Mouse (Mus musculus) left cerebral cortex, adult 8-10 months (tissue): ENCODE results near the gene Samd10. TPM values are rescaled to one million over a fixed set of nuclear protein-coding genes. Genes with fewer than 3 reads are reported as not detected.

ENCODE experiments used
- microRNA-seq, 2 experiments: library from miRNA; unstranded; fragments of <30 nt; microRNA quantifications; one replicate each; pipeline ENCODE4 v1.2.0; 2022
- total RNA-seq, 4 experiments: library from RNA; stranded (reverse); gene quantifications; 2 replicates each; pipeline ENCODE4 v1.2.4; 2022

The Samd10 gene
- total RNA-seq, 4 experiments from 2014 or later = 19.6 to 22.3 (median 21.6) TPM

Small RNAs within 50 kb of the gene (microRNA-seq; reads per million reads assigned to microRNA genes)
- 0 to 1.1 reads per million in 2 experiments for gene Mir7006

Other genes starting within 250 kb of the Samd10 start
- gene Zgpat, start 234.3 kb downstream of the Samd10 start, total RNA-seq = 10 to 100 TPM; 52.9 to 68.4 (median 59.9) TPM
- gene Arfrp1, start 233.8 kb downstream of the Samd10 start, total RNA-seq = 10 to 100 TPM; 41.8 to 44.4 (median 43.9) TPM
- gene Lime1, start 219.1 kb downstream of the Samd10 start, total RNA-seq = 10 to 100 TPM; 33.0 to 37.9 (median 34.9) TPM
- gene Zbtb46, start 139.8 kb downstream of the Samd10 start, total RNA-seq = 10 to 100 TPM; 10.9 to 11.9 (median 11.4) TPM
- not detected for gene Abhd16b, start 106.0 kb downstream of the Samd10 start, total RNA-seq
- 10 to 100 TPM; 71.5 to 81.3 (median 74.0) TPM for gene Tpd52l2, start 102.1 kb downstream of the Samd10 start, total RNA-seq
- gene Dnajc5, start 78.7 kb downstream of the Samd10 start, total RNA-seq = 100 to 1,000 TPM; 277 to 310 (median 297) TPM
- gene Uckl1, start 14.3 kb downstream of the Samd10 start, total RNA-seq = 10 to 100 TPM; 53.5 to 80.6 (median 63.6) TPM
- 10 to 100 TPM; 54.0 to 60.9 (median 56.7) TPM for gene Prpf6, start 7.3 kb downstream of the Samd10 start, total RNA-seq
- 10 to 100 TPM; 68.9 to 94.3 (median 77.1) TPM for gene Zfp512b, start 6.4 kb downstream of the Samd10 start, total RNA-seq
- 1 to 10 TPM in 1 of 4 experiments, under 1 TPM in 2, not detected in 1; 0.53 to 1.2 (median 0.62) TPM for gene Gm29797, start 57.8 kb upstream of the Samd10 start, total RNA-seq
- gene Sox18, start 72.4 kb upstream of the Samd10 start, total RNA-seq = 10 to 100 TPM in 1 of 4 experiments, 1 to 10 TPM in 3; 5.8 to 11.8 (median 7.8) TPM
- 10 to 100 TPM; 64.2 to 70.0 (median 65.5) TPM for gene Tcea2, start 81.1 kb upstream of the Samd10 start, total RNA-seq
- 10 to 100 TPM; 21.9 to 35.9 (median 26.8) TPM for gene Rgs19, start 94.8 kb upstream of the Samd10 start, total RNA-seq
- gene Lkaaear1, start 99.2 kb upstream of the Samd10 start, total RNA-seq = not detected
- 10 to 100 TPM; 47.1 to 59.7 (median 55.7) TPM for gene Oprl1, start 115.8 kb upstream of the Samd10 start, total RNA-seq
- 10 to 100 TPM; 14.7 to 25.9 (median 18.6) TPM for gene Myt1, start 164.1 kb upstream of the Samd10 start, total RNA-seq
- gene Pcmtd2, start 238.6 kb upstream of the Samd10 start, total RNA-seq = 10 to 100 TPM; 76.1 to 84.1 (median 81.7) TPM